Mouse (Mus musculus): ENCODE measurements around the gene Ripk4.
A peak's percentile ranks its signal among the peaks of the same experiment; 100 is the strongest.

DNA sequence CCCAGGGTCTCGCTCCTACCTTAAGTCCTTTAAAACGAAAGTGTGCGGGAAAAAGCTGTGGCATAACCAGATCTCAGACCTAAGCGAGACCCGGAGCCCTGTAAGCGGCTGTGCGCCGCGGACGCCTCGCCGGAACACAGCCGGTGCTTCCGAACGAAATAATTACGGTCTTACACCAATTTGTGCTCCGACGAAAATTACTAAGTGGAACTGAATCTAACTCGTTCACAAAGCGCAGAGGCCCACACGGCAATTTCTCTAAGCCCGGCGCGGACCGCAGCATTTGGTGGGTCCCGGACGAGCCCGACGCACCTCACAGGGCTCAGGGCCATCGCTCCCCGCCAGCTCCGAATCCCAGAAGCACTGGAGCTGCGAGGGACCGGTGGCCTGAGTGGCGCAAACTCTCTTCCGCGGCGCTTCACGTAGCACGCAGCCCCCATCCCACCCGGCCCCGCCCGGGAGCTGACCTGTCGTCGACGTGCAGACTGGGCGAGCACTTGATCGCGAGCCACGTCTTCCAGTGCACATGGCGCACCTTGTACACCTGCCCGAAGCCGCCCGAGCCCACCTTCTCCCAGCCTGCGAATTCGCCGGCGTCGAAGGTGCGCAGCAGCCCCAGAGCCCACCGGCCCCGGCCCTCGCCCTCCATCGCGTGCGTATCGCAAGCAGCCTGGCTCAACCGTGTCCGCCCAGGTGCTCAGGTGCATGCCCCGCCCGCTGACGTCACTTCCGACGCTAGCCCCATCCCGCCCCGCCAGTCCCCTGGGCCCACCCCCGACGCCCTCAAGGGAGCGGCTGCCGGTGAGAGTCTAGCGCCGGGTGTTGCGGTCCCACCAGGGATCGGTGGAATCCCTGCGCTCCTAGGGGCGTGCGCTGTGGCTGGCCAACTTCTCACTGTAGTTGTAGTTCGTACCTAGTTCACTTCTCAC, at the start of gene Ripk4:
- 0 out of 2 replicates have a peak, but pooled peaks have one; percentile 10 for TF ChIP-seq HCFC1 (IDR thresholded peaks at IDR 0.05; ENCODE audit: borderline replicate concordance, insufficient read depth, low read length)
- TF ChIP-seq MAFK (IDR thresholded peaks at IDR 0.05; ENCODE audit: insufficient read depth, low read depth, low read length): no peak
- no peak for TF ChIP-seq ZNF384 (IDR thresholded peaks at IDR 0.05; ENCODE audit: low read depth, low read length)

All from ES-E14 (cell line).